Comparison of ENCODE assay signal across 27 mouse cellular contexts in genomic region chr3:123852889-123853288, GRCm38 (mm10).
"Had no signal": no experiment of that assay in that cellular context is flagged by ENCODE, and none has a peak within 500 bp of the region (broad histone marks: within the 10 kb centered on the region; RNA-seq: fewer than 3 reads in every experiment).

No protein-coding gene starts in this region.

- ATAC-seq: hindbrain, embryonic 16.5 days; inflammation-experienced regulatory T-cells, adult 6 months; intestine, embryonic 15.5 days; intestine, postnatal 0 days; liver, postnatal 0 days had no signal

- H3K9me3 ChIP-seq: heart, embryonic 10.5 days; heart, embryonic 12.5 days; hindbrain, embryonic 10.5 days; hindbrain, embryonic 12.5 days; intestine, embryonic 15.5 days; limb, embryonic 10.5 days; limb, embryonic 12.5 days; liver, embryonic 13.5 days; liver, embryonic 15.5 days had no signal

- H3K27me3 ChIP-seq: heart, embryonic 12.5 days; hindbrain, embryonic 12.5 days; intestine, embryonic 15.5 days; liver, embryonic 13.5 days; liver, embryonic 15.5 days had no signal

- H3K36me3 ChIP-seq: heart, embryonic 10.5 days; heart, embryonic 12.5 days; hindbrain, embryonic 10.5 days; hindbrain, embryonic 12.5 days; intestine, embryonic 15.5 days; limb, embryonic 10.5 days; limb, embryonic 12.5 days; liver, embryonic 13.5 days; liver, embryonic 15.5 days had no signal

- H3K4me2 ChIP-seq: heart, embryonic 12.5 days; hindbrain, embryonic 12.5 days; hindbrain, embryonic 14.5 days; intestine, embryonic 15.5 days; limb, embryonic 12.5 days; liver, embryonic 11.5 days; liver, embryonic 13.5 days; liver, embryonic 15.5 days had no signal

- H3K27ac ChIP-seq: gastrocnemius, adult 2 months; heart, embryonic 10.5 days; hindbrain, embryonic 10.5 days; hindbrain, embryonic 12.5 days; hindbrain, embryonic 14.5 days; intestine, embryonic 15.5 days; layer of hippocampus, adult 2 months; left cerebral cortex, adult 2 months; limb, embryonic 10.5 days; limb, embryonic 12.5 days; liver, embryonic 13.5 days; liver, embryonic 15.5 days had no signal

- H3K4me1 ChIP-seq: heart, embryonic 10.5 days; heart, embryonic 12.5 days; hindbrain, embryonic 10.5 days; hindbrain, embryonic 12.5 days; intestine, embryonic 15.5 days; limb, embryonic 12.5 days; liver, embryonic 13.5 days; liver, embryonic 15.5 days had no signal

- H3K9ac ChIP-seq: heart, embryonic 12.5 days; hindbrain, embryonic 12.5 days; hindbrain, embryonic 14.5 days; intestine, embryonic 15.5 days; limb, embryonic 12.5 days; liver, embryonic 13.5 days; liver, embryonic 15.5 days; liver, postnatal 0 days had no signal

- H3K4me3 ChIP-seq: gastrocnemius, adult 2 months; heart, embryonic 10.5 days; heart, embryonic 12.5 days; hindbrain, embryonic 10.5 days; hindbrain, embryonic 12.5 days; intestine, embryonic 15.5 days; layer of hippocampus, adult 2 months; left cerebral cortex, adult 2 months; limb, embryonic 10.5 days; limb, embryonic 12.5 days; liver, embryonic 13.5 days; liver, embryonic 15.5 days had no signal

- DNase-seq: gastrocnemius, adult 2 months; gastrocnemius, postnatal 10 days; gastrocnemius, postnatal 25 days; heart, adult 18-20 months; heart, postnatal 10 days; heart, postnatal 4 days; kidney, adult 2 months; kidney, postnatal 10 days; kidney, postnatal 36 days; liver; liver, embryonic 13.5 days; liver, postnatal 0 days had no signal
